Mouse (Mus musculus): ENCODE results near the gene Irf7. TPM values are rescaled to one million over a fixed set of nuclear protein-coding genes. Genes with fewer than 3 reads are reported as not detected.
A peak's percentile ranks its signal among the peaks of the same experiment; 100 is the strongest.

The Irf7 gene
- polyA plus RNA-seq (2016; fragmentation: Nextera tagmentation; extraction: Ambion mirVana): 0.58 and 1.4 TPM in 2 replicates

DNA sequence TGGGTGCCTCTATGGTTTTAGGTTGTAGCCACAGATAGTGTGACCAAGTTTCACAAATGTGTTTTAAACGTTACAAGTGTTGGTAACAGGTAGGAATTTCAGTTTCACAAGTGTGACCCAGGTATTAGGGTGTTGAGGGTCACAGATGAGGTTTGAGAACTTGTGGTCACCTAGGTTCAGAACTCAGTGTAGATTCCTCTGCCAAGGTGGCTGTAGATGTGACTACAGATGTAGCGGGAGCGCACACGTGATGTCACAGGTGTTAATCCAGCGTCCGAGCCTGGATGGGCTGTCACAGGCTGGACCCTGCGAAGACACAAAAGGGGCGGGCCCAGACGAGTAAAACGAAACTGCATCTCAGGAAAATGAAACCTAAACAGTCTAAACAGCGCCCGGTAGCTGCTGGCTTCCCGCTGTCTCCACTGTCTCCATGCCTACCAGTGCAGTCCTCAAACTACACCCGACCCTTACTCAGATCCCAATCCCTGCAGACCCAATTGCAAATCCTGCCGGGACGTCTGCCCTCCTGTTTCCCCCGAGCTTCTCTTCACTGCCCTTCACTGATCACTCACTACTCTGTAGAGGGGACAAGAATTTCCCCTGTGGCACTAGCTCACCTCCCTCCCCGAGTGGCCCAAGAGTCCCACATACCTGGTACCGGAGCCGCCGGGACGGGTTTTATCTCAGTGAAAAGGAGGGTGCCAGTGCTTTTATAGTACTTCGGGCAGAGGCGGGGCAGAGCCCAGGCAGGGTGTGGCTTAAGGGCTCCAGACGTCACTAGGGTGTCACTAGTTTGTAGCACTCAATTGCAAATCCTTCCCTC, at the start of gene Irf7:
Gene Irf7, minus strand, starts transcription at position 743 of the 823 bp plus-strand sequence.
- peaks cover 19% of the 10 kb centered on the region for H3K4me1 ChIP-seq
- peak within 1 kb of the TSS; percentile 49 for H3K4me3 ChIP-seq
- H3K9me3 ChIP-seq (replicated peaks): no peaks in the 10 kb centered on the region
- H3K27me3 ChIP-seq (ENCODE audit: low read depth, poor library complexity, severe bottlenecking): no peaks in the 10 kb centered on the region
- no peak within 1 kb of the TSS for H3K27ac ChIP-seq (replicated peaks)
- DNase-seq (ENCODE audit: low spot score): no peak
- 14% methylated on average over 25 of the region's 25 CpGs for WGBS
- peaks cover 38% of the 10 kb centered on the region for H3K36me3 ChIP-seq

DNA sequence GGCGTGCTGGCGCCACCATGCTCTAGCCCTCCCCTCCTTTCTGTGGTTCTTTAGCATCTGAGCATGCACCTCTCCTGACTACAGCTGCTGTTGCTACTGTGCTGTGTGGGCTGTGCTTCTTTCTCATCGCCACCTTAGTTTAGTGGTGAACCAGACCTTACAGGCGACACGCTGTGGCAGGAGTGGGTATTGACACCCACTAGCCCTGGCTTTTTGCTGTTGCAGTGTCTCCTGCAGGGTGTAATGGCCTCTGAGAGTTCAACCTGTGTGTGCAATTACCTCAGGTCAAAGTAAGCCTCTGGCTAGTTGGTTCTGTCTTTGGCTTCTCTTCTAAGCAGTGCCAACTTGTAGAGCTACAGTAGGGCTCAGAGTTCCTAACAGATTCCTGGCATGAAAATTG, 49.7 kb upstream of the Irf7 start:
- WGBS: 82% methylated on average over 5 of the region's 5 CpGs
- Histone ChIP-seq H3K36me3 (peaks cover 100% of the 10 kb centered on the region), H3K27ac (replicated peaks) (no peak overlapping the region), H3K9me3 (replicated peaks) (no peaks in the 10 kb centered on the region), H3K4me3 (no peak overlapping the region), H3K4me1 (no peaks in the 10 kb centered on the region), H3K27me3 (ENCODE audit: low read depth, poor library complexity, severe bottlenecking) (no peaks in the 10 kb centered on the region)
- DNase-seq (ENCODE audit: low spot score): no peak

DNA sequence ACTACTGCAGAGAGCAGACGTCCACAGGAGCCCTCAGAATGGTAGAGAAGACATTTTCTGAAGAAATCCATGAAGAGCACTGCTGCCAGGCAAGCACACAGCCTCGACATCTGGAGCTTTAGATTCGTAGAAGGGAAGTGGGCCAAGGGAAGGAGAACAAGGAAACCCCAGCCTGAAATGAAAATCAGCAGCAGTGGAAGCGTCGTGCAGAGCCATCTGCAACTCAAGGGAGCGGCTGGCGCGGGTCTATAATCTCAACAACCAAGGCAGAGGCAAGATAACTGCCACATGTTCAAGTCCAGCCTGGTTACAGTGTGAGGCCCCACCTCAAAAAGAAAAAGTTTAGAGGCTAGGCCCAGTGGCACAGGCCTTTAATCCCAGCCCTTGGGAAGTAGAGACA, 48.8 kb upstream of the Irf7 start:
- no peaks in the 10 kb centered on the region for H3K4me1 ChIP-seq
- no peaks in the 10 kb centered on the region for H3K9me3 ChIP-seq (replicated peaks)
- WGBS: 92% methylated on average over 8 of the region's 8 CpGs
- no peak overlapping the region for H3K27ac ChIP-seq (replicated peaks)
- H3K27me3 ChIP-seq (ENCODE audit: low read depth, poor library complexity, severe bottlenecking): no peaks in the 10 kb centered on the region
- no peak for DNase-seq (ENCODE audit: low spot score)
- no peak overlapping the region for H3K4me3 ChIP-seq
- H3K36me3 ChIP-seq: peaks cover 100% of the 10 kb centered on the region

DNA sequence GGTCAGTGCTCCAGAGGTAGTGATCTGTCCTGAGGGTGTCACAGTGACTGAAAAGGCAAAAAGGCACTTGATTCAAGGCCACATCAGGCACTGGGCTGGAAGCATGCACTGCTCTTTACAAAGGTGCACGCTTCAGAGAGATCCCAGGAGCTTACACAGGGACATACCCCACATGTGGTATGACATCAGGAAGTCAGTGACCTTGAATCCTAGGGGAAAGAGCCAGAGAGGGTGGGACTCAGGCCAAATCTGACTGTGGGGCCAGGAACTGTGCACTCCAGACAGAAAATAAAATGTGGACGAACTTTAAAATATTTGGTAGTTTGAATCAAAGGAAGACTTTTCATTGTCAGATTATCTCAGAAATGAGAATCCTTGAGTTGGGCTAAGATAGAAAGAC, 48.1 kb upstream of the Irf7 start:
- Histone ChIP-seq H3K27ac (replicated peaks) (no peak overlapping the region), H3K4me3 (no peak overlapping the region), H3K4me1 (no peaks in the 10 kb centered on the region), H3K27me3 (ENCODE audit: low read depth, poor library complexity, severe bottlenecking) (no peaks in the 10 kb centered on the region), H3K9me3 (replicated peaks) (no peaks in the 10 kb centered on the region), H3K36me3 (peaks cover 100% of the 10 kb centered on the region)
- DNase-seq (ENCODE audit: low spot score): no peak
- WGBS: 93% methylated on average over 2 of the region's 2 CpGs

DNA sequence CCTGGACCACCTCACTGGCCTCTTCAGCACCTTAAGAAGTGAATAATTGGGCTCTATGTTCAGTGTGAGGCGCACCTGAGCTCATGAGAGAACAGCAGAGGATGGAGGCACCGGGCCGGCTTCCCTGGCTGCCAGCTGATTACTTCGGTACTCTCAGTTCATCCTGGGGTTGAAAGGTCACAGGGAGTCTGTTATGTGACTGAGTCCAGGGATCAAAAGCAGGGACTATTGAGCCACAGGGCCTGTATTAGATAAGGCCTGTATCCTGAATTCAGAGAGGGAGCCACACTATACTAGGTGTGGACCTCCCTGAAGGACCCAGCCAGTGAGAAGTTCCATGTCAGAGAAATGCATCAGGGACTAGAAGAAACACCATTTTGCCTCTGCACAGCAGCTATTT, 38.3 kb upstream of the Irf7 start:
- Histone ChIP-seq H3K27ac (replicated peaks) (no peak overlapping the region), H3K4me3 (no peak overlapping the region), H3K36me3 (peaks cover 100% of the 10 kb centered on the region), H3K27me3 (ENCODE audit: low read depth, poor library complexity, severe bottlenecking) (no peaks in the 10 kb centered on the region), H3K4me1 (no peaks in the 10 kb centered on the region), H3K9me3 (replicated peaks) (no peaks in the 10 kb centered on the region)
- 89% methylated on average over 4 of the region's 4 CpGs for WGBS
- no peak for DNase-seq (ENCODE audit: low spot score)

DNA sequence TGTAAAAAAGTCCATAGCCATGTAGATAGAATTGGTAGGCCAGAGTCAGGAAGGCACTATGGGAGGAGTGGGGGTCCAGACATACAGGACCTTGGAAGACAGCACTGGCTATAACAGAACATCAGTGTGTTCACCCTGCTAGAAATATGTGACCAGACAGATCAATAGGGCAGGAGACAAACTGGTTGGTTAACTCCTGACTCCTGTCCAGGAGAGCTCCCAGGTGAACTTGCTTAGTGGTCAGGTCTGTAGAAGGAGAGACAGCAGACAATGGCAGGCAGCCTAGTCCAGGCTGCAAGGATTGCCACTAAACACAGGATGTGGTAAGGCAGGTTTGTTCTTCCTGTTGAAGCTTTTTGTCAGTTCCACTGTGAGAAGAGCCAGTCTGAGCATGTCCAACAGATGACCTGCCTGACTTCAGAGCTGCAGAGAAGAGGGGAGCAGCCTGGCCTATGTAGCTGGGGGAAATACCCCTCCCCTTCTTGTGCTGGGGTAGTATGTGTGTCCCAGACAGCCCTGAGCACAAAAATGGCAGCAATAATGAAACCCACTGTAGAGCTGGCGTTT, 36.5 kb upstream of the Irf7 start:
- H3K4me3 ChIP-seq: no peak overlapping the region
- H3K9me3 ChIP-seq (replicated peaks): no peaks in the 10 kb centered on the region
- no peaks in the 10 kb centered on the region for H3K4me1 ChIP-seq
- no peak overlapping the region for H3K27ac ChIP-seq (replicated peaks)
- peaks cover 98% of the 10 kb centered on the region for H3K36me3 ChIP-seq
- no peaks in the 10 kb centered on the region for H3K27me3 ChIP-seq (ENCODE audit: low read depth, poor library complexity, severe bottlenecking)
- DNase-seq (ENCODE audit: low spot score): no peak
- 84% methylated on average over 1 of the region's 1 CpGs for WGBS

DNA sequence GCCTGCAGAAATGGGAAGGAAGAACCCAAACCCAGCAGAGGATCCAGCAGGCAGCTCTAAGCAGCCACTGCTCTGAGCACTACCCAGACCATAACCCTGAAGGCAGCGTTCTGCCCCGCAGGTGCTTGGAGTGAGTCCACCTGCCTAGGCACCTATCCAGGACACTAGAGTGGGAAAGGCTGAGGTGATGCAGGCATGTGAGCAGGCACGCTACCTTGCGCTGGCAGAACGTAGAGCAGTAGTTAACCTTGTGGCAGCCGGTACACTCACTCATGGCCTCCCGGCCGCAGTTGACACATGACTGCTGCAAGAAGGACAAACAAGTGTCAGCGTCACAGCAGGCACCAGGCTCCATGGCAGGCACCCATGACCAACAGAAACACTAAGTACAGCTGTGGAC, 35.1 kb upstream of the Irf7 start:
- no peaks in the 10 kb centered on the region for H3K4me1 ChIP-seq
- no peak overlapping the region for H3K4me3 ChIP-seq
- no peak for DNase-seq (ENCODE audit: low spot score)
- H3K27me3 ChIP-seq (ENCODE audit: low read depth, poor library complexity, severe bottlenecking): peaks cover 5% of the 10 kb centered on the region
- no peaks in the 10 kb centered on the region for H3K9me3 ChIP-seq (replicated peaks)
- 95% methylated on average over 9 of the region's 9 CpGs for WGBS
- no peak overlapping the region for H3K27ac ChIP-seq (replicated peaks)
- H3K36me3 ChIP-seq: peaks cover 98% of the 10 kb centered on the region

DNA sequence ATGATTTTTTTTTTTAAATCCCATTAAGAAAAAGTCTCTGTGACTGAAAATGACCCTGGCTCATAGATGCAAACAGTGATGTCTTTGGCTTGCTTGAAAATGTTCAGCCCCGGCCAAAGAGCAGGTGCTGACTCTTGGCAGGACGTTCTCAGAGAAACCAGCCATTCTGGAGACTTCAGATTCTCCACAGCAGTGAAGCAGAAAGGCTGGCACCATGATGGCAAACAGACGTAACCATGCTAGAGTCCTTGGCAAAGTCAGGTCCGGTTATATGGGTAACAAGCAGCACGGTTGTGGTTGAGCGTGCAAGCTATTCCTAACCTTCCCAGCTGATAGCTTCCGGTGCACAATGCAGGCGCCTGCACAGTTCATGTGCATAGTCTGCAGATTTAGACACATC, 32.9 kb upstream of the Irf7 start:
- Histone ChIP-seq H3K36me3 (peaks cover 77% of the 10 kb centered on the region), H3K27ac (replicated peaks) (no peak overlapping the region), H3K9me3 (replicated peaks) (no peaks in the 10 kb centered on the region), H3K4me1 (peaks cover 9% of the 10 kb centered on the region), H3K4me3 (no peak overlapping the region), H3K27me3 (ENCODE audit: low read depth, poor library complexity, severe bottlenecking) (peaks cover 27% of the 10 kb centered on the region)
- WGBS: 93% methylated on average over 8 of the region's 8 CpGs
- DNase-seq (ENCODE audit: low spot score): no peak

DNA sequence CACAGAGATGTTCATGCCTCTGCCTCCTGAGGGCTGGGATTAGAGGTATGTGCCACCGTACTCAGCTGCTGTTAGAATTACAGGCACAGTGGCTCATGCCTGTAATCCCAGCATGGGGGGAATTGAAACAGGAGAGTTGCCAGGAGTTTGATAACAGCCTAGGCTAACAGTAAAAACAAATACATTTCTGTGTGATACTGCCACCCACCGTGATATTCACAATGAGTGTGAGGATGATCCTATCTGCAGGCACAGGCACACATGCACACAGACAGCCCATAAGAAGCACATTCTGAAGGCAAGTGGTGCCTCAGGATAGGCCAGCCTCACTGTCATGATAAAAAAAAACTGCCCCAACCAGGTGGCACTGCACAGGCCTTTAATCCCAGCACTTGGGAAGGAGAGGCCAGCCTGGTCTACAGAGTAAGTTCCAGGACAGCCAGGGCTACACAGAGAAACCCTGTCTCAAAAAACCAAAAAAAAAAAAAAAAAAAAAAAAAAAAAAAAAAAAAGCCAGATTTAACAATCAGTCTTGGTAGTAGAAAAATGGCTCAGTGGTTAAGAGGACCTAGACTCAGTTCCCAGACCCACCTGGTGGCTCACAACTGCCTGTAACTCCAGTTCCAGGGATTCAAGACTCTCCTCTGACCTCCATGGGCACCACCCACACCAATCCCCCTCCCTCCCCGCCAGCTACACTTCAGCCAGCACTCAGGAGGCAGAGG, 31.8 kb upstream of the Irf7 start:
- 84% methylated on average over 3 of the region's 3 CpGs for WGBS
- peaks cover 38% of the 10 kb centered on the region for H3K27me3 ChIP-seq (ENCODE audit: low read depth, poor library complexity, severe bottlenecking)
- H3K27ac ChIP-seq (replicated peaks): no peak overlapping the region
- DNase-seq (ENCODE audit: low spot score): no peak
- no peaks in the 10 kb centered on the region for H3K9me3 ChIP-seq (replicated peaks)
- no peak overlapping the region for H3K4me3 ChIP-seq
- peaks cover 20% of the 10 kb centered on the region for H3K4me1 ChIP-seq
- H3K36me3 ChIP-seq: peaks cover 66% of the 10 kb centered on the region

DNA sequence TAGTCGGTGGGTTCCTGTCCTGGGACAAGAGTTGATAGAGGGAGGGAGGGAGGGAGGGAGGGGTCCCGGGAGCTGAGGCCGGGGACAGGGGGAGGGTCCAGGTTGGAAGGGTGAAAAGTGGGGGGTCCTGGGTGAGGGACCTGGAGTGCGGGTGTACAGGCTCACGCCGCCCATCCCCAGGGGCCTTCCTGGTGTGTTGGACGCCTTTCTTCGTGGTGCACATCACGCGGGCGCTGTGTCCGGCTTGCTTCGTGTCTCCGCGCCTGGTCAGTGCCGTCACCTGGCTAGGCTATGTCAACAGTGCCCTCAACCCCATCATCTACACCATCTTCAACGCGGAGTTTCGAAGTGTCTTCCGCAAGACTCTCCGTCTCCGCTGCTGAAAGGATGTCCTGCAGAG, 28.2 kb upstream of the Irf7 start:
- Histone ChIP-seq H3K27me3 (ENCODE audit: low read depth, poor library complexity, severe bottlenecking) (peaks cover 74% of the 10 kb centered on the region), H3K4me1 (peaks cover 37% of the 10 kb centered on the region), H3K4me3 (peak overlapping the region; percentile 52), H3K27ac (replicated peaks) (peak overlapping the region; percentile 10; the same call in 1 of the 2 replicates), H3K36me3 (peaks cover 30% of the 10 kb centered on the region), H3K9me3 (replicated peaks) (no peaks in the 10 kb centered on the region)
- DNase-seq (ENCODE audit: low spot score): no peak
- WGBS: 6% methylated on average over 20 of the region's 22 CpGs

DNA sequence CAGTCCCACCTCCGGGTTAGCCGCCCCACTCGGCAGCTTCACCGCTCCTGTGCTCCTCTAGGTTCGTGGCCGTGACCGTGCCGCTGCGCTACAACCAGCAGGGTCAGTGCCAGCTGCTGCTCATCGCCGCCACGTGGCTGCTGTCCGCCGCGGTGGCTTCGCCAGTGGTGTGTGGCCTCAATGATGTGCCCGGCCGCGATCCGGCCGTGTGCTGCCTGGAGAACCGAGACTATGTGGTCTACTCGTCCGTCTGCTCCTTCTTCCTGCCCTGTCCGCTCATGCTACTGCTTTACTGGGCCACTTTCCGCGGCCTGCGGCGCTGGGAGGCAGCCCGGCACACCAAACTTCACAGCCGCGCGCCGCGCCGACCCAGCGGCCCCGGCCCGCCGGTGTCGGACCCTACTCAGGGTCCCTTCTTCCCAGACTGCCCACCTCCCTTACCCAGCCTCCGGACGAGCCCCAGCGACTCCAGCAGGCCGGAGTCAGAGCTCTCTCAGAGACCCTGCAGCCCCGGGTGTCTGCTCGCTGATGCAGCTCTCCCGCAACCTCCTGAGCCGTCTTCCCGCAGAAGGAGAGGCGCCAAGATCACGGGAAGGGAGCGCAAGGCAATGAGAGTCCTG, 27.7 kb upstream of the Irf7 start:
- Histone ChIP-seq H3K9me3 (replicated peaks) (no peaks in the 10 kb centered on the region), H3K27me3 (ENCODE audit: low read depth, poor library complexity, severe bottlenecking) (peaks cover 74% of the 10 kb centered on the region), H3K36me3 (peaks cover 25% of the 10 kb centered on the region), H3K27ac (replicated peaks) (peak overlapping the region; percentile 10; the same call in 1 of the 2 replicates), H3K4me3 (peak overlapping the region; percentile 52), H3K4me1 (peaks cover 37% of the 10 kb centered on the region)
- 1% methylated on average over 53 of the region's 53 CpGs for WGBS
- peak; percentile 68 for DNase-seq (ENCODE audit: low spot score)

DNA sequence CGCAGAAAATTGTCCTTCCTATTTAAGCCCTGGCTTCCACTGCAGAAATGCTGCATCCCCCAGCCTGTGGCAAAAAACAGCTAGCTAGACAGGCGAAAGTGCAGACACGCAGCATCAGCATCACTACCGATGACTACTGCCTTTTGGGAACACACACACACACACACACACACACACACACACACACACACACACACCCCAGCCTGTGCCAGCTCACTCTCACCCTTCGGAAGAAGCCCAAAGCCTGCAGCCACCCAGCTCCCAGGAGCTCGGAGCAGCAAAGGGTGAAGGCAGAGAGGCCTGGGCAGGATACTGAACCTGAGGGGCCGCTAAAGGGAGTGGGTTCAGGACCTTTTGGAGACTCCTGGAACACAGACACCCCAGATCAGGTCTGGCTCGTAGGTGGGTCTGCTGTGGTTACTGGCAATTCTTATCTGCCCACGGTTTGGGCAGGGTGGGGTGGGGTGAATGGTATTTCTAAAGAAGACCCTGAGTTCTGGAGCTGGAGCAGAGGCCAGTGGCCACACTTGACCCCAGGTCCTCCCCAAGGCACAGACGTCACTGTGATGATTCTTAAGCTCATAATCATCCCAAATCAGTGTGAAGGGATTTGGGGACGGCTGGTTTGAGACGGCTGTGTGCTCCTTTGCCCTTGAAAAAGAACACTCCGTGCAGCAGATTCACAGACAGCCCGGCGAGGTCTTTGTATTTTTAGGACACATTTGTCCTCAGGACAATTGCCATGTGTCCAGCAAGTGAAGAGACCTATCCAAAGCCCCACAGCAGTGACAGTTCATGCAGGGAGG, 26.5 kb upstream of the Irf7 start:
- Histone ChIP-seq H3K9me3 (replicated peaks) (no peaks in the 10 kb centered on the region), H3K4me3 (peak overlapping the region; percentile 61), H3K27me3 (ENCODE audit: low read depth, poor library complexity, severe bottlenecking) (peaks cover 74% of the 10 kb centered on the region), H3K36me3 (peaks cover 15% of the 10 kb centered on the region), H3K27ac (replicated peaks) (peak overlapping the region; percentile 74; the same call in 1 of the 2 replicates), H3K4me1 (peaks cover 37% of the 10 kb centered on the region)
- peak; percentile 45 for DNase-seq (ENCODE audit: low spot score)
- 19% methylated on average over 15 of the region's 15 CpGs for WGBS
